Mouse (Mus musculus) adipocyte (in vitro differentiated cells): ENCODE results near the gene Cdk18.

ENCODE experiments used
- DNase-seq: peaks from one replicate; pipeline ENCODE4 v3.0.0-alpha.2; 2016; ENCODE audit warnings: low spot score

The Cdk18 gene

GRCm38 (mm10) chr1:132149410-132149809 lies 9.9 kb upstream of the Cdk18 start:
- DNase-seq, result no peak

- DNase-seq, result peak; percentile 75
These were observed 6.6 kb upstream of the Cdk18 start for GRCm38 (mm10) chr1:132145973-132146685.

GRCm38 (mm10) chr1:132144837-132145236 lies 5.4 kb upstream of the Cdk18 start:
- DNase-seq, result no peak

- DNase-seq, result no peak
These were observed 4.7 kb upstream of the Cdk18 start for GRCm38 (mm10) chr1:132144223-132144622.

GRCm38 (mm10) chr1:132143730-132144129 lies 4.2 kb upstream of the Cdk18 start:
- no peak for DNase-seq

- DNase-seq, result no peak
These were observed 3.6 kb upstream of the Cdk18 start for GRCm38 (mm10) chr1:132143079-132143478.

- DNase-seq, result no peak
These were observed 2.3 kb upstream of the Cdk18 start for GRCm38 (mm10) chr1:132141753-132142152.

GRCm38 (mm10) chr1:132141166-132141565 lies 1.7 kb upstream of the Cdk18 start:
- no peak for DNase-seq

GRCm38 (mm10) chr1:132140574-132140973 lies 1.1 kb upstream of the Cdk18 start:
- no peak for DNase-seq

GRCm38 (mm10) chr1:132140171-132140570 lies 687 bp upstream of the Cdk18 start:
- DNase-seq, result peak; percentile 62

GRCm38 (mm10) chr1:132138576-132139415 lies 688 bp downstream of the Cdk18 start:
- DNase-seq, result peak; percentile 42

- peak; percentile 76 for DNase-seq
These were observed 1.4 kb downstream of the Cdk18 start for GRCm38 (mm10) chr1:132137935-132138575.

GRCm38 (mm10) chr1:132136847-132137246 lies 2.6 kb downstream of the Cdk18 start:
- no peak for DNase-seq

- DNase-seq, result no peak
These were observed 3.9 kb downstream of the Cdk18 start for GRCm38 (mm10) chr1:132135631-132136030.

GRCm38 (mm10) chr1:132128311-132128710 lies 11.2 kb downstream of the Cdk18 start:
- peak; percentile 64 for DNase-seq

- DNase-seq, result peak; percentile 52
These were observed 13.6 kb downstream of the Cdk18 start for GRCm38 (mm10) chr1:132125803-132126405.

GRCm38 (mm10) chr1:132125249-132125648 lies 14.2 kb downstream of the Cdk18 start:
- no peak for DNase-seq

- no peak for DNase-seq
These were observed 16.0 kb downstream of the Cdk18 start for GRCm38 (mm10) chr1:132123420-132124014.

- DNase-seq, result no peak
These were observed 17.6 kb downstream of the Cdk18 start for GRCm38 (mm10) chr1:132121895-132122294.

GRCm38 (mm10) chr1:132121236-132121635 lies 18.2 kb downstream of the Cdk18 start:
- peak; percentile 91 for DNase-seq

GRCm38 (mm10) chr1:132116606-132117005 lies 22.9 kb downstream of the Cdk18 start:
- DNase-seq, result peak; percentile 34

GRCm38 (mm10) chr1:132113098-132113497 lies 26.4 kb downstream of the Cdk18 start:
- DNase-seq, result no peak
